Mouse (Mus musculus): ENCODE measurements around the gene Twf1. TPM values are rescaled to one million over a fixed set of nuclear protein-coding genes. Genes with fewer than 3 reads are reported as not detected.

Gene Twf1
- total RNA-seq, 2 experiments from 2014 or later: 9.6 to 10.5 TPM

Other genes starting within 250 kb of the Twf1 start
- 10 to 100 TPM; 12.0 to 13.9 TPM for gene Adamts20, start 124.5 kb downstream of the Twf1 start, total RNA-seq (2021)
- gene Pus7l, start 46.3 kb downstream of the Twf1 start, total RNA-seq (2021): 1 to 10 TPM; 1.1 to 1.5 TPM
- gene Irak4, start 46.2 kb downstream of the Twf1 start, total RNA-seq (2021): 1 to 10 TPM; 3.0 to 3.8 TPM
- 10 to 100 TPM; 18.2 to 22.8 TPM for gene Tmem117, start 39.3 kb upstream of the Twf1 start, total RNA-seq (2021)

Data from gastrocnemius, postnatal 25 days (tissue).